Mouse (Mus musculus) natural killer cell, adult 2 months (primary cell): ENCODE measurements around the gene Sytl2.

Source experiments
- DNase-seq, 2 experiments: peaks; one replicate each; pipeline ENCODE4 v3.0.0; 2022; ENCODE audit warnings: low spot score in 2 of 2

The Sytl2 gene

GRCm38 (mm10) chr7:90457517-90457916 is 155.5 kb downstream of the Sytl2 start:
- no peak for DNase-seq
